Mouse (Mus musculus) MEL-GATA-1-ER (cell line): ENCODE measurements at regions not wholly inside any gene's neighbourhood (a gene's known extent, or its start where the extent isn't known, plus 50 kb on each side); places are given as distances from the start of the nearest gene placed in this dataset.

ENCODE experiments used
- DNase-seq: peaks from one replicate; pipeline ENCODE4 v3.0.0-alpha.2; 2012; ENCODE audit warnings: low read depth; ENCODE audit errors: extremely low read depth

DNA sequence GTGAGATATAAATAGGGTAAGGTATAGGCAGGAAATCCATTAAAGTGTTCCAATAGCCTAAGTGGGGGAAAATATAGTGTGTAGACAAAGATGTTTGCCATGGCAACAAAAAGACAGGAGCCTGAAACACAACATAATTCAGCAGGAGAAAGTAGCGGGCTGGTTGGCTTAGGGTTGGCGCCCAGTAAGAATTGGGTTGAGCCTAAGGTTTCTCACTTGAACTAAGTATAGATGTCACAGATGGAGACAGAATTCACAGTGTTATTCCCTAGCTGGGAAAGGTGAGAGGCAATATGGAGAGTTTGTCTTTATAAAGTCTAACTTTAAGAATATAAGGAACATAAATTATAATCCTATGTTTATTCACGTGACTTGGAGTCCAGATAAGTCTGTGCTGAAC, 64.8 kb upstream of the Ogfrl1 start:
- no peak for DNase-seq

DNA sequence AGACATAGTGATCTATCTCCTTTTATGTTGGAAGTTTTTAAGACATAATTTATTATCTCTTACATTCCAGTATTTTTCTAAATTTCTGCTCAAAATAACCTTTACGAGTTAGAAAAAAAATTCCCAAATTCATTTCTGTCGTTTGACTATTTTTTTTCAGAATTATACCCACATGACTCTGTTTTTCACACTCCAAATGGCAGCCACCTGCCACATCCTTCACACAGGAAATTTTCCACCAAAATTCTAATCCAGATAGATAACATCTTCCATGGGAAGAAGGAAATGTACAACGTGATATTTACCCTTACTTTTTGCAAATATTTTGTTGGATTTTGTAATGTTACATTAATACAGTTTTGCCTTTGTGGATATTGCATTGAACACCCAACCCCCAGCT, 66.5 kb upstream of the Ogfrl1 start:
- no peak for DNase-seq

DNA sequence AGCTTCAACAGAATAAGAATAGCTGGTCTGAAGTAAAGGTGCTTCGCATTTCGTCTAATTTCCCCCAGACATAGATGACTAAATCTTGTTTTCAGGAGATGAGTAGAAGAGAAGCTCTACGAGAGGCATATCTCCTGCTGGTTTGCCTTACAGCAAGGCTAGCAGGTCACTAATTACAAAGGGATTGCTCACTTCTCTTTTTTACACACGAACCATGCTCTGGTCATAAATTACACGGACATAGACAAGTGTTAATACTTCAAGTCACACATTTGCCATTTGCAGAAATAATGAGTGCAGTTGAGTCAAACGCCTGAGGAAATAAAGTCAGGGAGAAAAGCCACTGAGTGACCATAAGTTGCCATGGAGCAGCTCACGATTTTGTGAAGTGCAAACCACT, 68.8 kb upstream of the Ogfrl1 start:
- DNase-seq = no peak

DNA sequence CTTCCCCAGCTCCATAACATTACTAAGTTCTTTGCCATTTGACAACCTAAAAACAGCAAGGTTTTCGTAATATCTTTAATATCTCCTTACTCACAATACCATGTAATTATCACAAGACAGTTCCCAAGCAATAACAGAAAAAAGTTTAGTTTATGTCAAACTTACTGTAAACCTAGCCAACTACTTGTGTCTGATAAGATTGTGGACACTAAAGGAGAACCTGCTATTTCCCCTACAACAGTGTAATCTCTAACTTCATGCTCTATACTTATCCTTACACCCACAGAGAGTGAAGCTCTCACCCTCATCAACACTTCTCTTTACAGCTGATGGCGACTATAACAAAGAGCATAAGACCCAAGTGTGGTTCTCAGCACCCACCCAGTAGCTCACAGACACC, 69.8 kb upstream of the Ogfrl1 start:
- no peak for DNase-seq

DNA sequence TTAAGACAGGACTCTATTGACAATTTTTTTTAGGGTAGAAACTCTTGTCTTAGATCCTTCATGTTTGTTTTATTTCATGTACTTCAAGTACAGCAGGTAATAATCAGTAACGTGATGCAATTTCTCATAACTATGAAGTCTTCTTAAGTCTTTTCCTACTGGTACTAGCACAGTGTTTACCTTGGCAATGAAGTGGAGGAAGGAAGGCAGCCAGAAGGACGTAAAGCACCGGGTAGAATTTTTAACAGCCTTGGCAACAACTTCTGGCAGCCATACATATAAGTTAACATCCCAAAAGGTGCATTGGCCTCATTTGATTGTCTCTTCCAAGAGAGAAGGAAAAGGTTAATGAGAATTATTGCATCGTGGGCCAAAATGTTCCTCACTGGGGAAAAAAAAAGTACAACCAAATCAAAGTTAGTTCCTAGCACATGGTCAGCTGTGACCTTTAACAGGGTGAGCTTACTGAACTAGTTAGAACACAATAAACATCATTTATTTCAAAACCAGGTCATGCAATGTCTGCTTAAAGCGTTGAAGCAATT, 83.3 kb upstream of the Ogfrl1 start:
- DNase-seq = no peak

DNA sequence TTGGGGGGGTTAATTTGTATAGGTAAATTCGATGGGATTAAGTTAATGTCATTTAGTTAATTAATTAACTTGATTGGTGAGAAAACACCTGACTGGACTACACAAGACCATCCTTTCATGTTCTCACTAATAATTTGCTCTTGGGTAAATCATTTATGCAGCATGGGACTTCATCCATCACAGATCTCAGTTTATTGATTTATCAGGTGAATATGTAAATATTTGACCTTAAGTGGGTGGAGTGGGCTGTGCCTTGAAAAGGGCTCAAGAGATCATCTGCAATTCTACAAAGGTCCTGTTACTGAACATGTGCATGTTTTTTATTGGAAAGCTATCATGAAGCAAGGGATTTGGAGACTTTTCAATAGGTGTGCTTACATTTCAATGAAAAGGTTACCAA, 87.0 kb upstream of the Ogfrl1 start:
- DNase-seq = no peak

DNA sequence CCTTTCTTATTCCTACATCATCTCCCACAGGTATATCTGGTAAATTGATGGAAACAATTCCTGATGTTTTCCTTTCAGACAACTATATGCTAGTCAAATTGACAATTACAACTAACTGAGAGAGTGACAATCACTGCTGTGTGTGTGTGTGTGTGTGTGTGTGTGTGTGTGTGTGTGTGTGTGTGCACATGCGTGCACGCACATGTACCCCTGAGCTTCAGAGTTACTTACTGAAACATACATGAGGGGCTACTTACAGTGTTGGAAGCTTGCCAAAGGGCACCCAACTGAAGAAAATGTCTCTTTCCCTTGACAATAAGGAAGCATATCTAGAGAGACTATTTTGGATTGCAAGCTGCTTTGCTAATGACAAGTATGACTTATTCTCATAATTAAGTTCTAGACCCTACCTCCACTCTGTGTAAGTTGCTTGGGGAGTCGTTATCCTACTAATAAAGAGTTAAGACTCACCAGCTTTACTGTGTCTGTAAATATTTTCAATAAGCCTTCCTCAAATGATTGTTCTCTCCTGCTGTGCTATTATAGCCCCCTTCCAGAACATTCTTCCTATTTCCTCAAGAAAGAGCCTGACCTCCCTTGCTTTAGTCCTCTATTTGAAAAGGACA, 87.7 kb upstream of the Ogfrl1 start:
- no peak for DNase-seq

DNA sequence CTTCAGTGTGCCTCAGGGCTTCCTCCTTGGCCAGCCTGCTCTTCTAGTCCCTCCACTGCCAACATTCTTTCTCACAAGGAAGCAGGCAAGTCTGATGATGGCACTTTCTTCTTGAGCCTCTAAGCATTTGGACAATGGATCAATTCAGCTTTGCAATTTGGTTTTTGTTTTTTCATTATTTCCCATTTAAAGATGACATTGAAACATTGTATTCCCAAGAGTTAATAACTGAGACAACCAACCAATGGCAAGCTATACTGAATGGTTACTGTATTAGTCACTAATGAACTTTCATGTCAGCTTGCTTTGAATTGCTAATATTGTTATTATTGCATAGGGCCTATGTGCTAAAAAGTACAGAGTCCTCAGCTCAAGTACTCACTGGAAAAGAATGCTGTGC, 89.5 kb upstream of the Ogfrl1 start:
- DNase-seq = no peak

DNA sequence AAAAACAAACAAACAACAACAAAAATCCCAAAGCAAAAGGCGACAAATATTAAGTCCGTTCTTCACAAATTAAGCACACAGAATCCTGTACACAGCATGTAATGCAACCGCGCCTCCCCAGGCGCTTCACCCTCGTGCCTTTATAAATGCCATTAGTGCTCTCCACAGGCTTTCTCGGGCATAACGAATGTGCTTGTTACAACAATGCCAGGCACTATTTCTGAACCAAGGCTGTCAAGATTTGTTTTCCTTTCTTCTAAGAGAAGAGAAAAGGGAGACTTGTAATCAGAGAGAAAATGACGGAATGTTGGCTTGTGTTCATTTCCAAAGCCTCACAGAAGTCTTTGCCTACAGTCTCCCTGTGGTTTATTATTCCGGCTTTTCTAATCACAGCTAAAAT, 93.1 kb upstream of the Ogfrl1 start:
- no peak for DNase-seq

DNA sequence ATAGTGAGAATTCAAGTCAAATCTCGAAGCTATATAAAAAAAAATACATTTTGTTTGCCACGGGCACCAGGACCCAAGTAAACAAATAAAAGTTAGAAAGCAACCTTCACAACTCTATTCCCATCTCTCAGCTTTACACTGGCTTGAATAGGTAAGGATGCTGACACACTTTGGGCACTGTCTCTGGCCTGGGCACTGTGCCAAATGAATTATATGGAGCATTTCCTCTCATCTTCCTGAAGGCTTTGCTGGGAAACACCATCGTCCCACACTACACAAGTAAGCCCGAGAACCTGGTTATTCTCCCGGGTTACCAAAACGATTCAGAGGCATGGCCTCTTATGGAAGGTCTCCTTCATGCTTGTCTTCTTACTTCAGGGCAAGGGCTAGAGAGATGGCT, 93.5 kb upstream of the Ogfrl1 start:
- DNase-seq = no peak

DNA sequence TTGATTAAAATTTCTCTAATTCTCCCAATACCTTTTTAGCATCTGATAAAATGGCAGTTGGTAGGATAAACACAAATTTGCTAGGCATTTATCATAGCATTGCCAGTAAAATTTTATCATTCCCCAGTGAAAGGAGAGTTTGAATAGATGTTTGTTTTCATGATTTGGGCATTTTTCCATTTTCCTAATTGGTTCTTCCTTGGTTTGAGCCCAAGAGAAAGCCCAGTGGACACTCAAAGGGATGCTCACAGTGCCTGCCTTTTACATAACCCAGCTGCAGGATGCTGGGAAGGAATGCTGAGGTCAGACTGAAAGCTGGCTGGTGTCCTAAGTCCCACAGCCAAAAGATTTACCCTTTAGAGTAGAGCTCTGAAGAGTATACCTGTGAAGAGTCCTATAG, 95.4 kb upstream of the Ogfrl1 start:
- DNase-seq = no peak

DNA sequence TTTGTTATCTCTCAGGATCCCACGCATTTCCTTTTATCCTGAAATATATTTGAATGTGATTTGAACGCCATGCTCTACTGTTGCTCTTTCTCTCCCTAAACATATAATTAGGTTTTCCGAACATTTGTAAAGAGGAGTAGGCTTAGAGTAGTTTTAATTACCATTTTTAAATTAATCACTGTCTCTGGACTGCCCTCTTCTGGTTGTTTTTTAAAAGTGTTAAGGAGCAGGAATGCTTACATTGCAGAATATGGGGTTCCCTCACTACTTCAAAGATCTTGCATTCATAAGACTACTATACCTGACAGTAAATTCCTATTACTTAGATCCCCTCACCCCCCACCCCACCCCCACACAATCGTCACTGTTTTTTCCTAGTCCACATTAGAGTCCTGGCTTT, 97.8 kb upstream of the Ogfrl1 start:
- DNase-seq = peak; percentile 32

DNA sequence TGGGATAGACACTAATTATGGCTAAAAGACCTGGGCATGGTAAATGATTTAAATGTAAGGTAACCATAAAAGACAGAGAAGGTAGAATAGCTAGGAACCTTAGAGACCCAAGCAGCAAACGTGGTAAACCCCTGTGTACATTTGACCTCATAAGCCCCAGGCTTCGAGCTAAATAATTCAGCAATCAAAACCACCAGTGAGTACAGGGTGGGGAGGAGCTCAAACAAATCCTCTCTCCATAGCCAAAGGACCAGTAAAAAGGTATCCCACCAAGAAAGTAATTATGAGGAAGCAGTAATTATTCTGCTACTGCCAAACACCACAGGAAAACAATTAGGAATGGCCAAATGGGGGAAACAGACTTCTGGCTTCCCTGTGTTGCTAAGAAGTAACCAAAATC, 122.5 kb upstream of the Ogfrl1 start:
- no peak for DNase-seq

DNA sequence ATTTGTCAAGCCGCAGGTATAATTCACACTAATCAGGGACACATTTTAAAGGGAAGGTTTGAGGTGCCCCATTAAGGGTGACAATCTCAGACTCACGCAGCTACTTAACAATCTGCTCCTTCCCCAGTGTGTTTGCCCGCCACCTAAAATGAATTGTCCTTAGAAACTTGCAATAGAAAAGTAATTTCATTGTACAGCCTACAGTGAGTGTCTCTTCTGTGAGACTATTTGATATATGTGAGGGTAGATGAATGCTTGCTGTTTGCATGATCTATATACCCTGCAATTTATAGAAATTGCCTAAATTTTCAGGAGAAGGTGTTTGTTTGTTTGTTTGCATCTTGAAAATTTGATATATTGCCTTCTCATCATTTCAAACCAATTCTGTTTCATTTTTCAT, 135.1 kb upstream of the Ogfrl1 start:
- no peak for DNase-seq

DNA sequence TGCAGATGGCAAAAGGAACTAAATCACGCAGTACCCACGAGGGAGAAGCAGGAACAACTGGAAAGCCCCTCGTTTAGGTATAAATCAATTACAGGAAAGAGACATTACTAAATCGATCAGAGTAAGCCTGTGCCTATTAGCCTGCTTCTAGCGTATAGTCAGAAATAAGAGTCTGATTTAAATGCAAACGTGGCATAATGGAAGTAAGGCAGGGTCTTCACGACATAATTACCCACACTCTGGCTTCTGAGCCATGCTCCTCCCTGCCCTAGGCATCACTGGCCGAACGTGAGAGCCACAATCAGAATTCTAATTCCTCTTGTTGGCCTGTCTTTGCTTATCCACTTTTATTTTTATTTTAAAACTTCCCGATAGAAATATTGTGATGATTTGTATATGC, 139.0 kb upstream of the Ogfrl1 start:
- DNase-seq = no peak

DNA sequence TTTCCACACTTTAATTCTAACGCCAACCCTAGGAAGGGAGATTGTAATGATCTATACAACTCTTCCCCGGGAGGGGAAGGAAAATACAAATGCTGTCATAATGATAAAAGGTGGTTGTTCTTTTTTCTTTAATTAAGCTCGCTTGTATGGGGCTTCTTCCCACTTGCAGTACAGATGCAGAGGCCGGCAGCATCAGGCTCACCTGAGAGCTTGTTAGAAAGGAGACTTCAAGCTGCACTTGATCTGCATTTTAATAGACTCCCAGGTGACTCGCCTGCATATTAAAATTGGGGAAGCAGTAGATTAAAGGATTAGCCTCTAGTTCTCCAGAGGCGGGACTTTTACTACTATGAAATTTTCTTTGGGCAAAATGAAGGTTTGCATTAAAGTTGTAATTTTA, 140.8 kb upstream of the Ogfrl1 start:
- DNase-seq = no peak

DNA sequence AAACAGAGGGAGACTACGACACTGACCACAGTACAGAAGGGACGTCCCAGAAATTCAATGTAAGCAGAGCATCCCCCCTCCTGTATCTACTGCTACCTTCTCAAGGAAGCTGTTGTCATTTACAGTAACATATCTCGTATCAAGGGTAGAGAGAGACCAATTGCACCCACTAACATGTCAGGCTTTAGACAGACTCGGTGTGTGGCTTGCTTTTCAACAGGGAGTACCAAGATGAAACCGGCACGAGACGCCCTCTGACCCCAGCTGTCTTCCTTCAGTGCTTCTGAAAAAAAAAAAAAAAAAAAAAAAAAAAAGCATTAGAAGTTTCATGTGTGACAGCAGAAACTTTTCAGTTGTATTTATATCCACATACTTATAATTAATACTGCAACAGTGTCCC, 143.0 kb upstream of the Ogfrl1 start:
- DNase-seq = no peak

DNA sequence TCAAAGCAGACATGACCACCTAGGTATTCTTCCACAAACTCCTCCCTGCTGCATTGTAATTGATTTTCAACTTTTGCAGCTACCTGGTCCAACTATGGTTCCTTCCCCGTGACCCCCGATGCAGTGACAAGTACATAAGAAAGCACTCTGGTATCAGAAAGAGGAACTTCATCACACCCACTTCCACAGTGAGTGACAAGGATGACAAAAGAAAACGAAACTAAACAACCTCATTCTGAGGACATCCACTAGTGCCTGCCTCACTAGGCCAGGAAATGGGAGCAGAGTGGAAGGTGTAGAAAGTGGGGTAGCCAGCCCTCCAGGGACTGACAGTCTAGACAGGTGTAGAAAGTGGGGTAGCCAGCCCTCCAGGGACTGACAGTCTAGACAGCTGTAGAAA, 158.2 kb upstream of the Ogfrl1 start:
- no peak for DNase-seq

DNA sequence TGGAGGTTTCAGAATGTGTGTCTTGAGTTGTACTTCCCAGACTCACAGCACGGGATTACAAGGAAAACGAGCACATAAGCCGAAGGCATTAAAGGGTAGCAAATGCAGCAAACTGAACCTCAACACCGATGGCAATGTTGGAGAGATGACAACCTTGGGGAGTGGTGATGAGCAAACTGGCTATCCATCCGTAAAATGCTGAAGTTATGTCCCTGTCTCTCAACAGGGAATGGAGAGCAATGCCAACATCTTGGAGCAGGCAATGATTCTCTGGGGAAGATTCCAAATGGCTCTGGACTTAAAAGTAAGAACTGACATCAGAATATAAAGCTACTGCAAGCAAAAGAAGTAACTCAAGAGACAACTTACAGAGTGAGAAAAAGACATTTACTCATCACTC, 170.5 kb upstream of the Ogfrl1 start:
- no peak for DNase-seq

DNA sequence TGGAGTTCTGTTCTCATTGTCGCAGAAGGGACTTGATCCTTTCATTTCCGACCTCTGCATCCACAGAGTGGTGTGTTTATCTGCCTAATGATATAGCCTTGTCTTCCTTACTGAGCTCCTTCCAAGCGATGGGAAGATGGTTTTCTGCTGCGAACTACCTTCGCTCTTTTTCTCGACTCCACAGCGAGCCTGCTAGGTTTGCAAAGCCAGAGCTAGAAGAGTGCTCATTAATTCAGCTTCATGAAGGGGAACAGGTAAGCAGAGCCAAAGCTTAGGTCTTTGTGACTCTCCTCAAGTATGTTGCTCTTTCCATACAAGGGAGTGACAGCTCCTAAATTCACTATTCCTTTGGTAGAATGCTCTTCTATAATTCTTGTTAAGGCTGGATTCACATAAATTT, 176.9 kb upstream of the Ogfrl1 start:
- no peak for DNase-seq

DNA sequence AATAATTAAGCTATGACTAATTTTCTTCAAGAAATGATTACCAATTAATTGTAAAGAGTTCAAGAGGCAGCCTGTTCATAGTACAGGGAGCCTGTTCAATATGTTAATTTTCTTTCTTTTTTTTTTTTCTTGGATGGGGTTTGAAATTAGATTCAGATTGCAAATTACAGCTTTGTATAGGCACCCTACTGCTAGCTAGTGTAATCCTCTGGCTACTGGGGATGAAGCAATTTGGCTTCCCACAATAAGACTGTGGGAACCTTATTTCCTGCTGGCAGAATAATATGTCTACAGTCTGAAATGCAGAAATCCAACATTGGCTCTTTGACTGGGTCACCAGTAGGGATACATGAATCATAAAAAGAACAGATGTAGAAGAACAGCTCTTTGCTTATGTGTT, 177.4 kb upstream of the Ogfrl1 start:
- DNase-seq = no peak

DNA sequence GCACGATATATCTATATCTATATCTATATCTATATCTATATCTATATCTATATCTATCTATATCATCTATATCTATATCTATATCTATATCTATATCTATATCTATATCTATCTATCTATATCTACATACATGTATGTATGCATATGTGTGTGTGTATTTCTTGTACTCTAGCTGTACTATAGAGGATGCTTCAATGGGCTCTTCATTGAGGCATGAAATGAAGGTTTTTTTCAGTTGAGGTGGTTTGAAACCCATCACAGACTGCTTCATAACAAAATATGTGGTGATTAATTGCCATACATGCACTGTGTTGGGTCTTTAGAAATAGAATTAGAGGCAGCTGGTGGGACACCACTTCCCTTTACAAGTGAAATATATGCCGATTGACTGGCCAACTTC, 177.9 kb upstream of the Ogfrl1 start:
- DNase-seq = no peak

DNA sequence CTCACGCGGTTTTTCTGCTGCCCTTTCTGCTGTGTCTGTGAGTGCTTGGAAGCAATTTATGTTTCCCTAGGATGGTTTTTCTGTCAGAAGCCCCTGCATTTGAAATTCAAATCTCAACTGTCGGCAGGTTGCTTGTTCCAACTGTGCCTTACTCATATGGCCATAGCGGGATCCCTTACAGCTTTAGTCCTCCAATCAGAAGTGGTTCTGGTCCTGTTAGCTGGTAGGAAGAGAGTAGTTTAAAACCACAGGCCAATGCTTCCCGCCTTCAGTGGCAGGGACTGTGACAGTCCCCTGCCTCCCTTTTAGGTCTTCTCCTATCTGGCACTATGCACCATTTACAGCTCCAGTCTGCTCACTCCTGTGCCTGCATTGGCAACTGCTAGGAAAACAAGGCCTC, 178.6 kb upstream of the Ogfrl1 start:
- no peak for DNase-seq

DNA sequence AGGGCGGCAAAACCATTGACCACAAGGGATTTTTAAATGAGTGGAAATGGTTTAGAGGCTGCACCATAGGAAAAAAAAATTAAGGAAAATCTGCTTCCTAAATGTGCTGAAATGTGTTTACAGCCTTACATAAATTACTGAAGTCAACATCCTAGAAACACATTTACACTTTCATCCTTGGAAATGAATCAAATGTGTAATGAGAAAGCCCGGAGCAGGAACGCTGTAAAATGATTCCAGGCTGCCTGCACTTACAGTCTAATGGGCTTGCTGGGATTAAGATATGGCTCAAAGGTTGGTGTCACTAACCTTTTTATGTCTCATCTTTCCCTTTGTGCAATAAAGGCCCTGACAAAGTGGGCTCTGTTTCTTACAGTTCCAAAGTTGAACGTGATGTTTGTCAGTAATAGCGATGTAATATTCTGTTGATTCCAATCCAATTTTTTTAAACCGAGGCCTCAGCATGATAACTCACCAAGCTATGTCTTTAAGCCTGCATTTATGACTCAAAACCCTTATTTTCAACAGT, 172.1 kb upstream of the B3gat2 start:
- no peak for DNase-seq
